In the genomic region with DNA sequence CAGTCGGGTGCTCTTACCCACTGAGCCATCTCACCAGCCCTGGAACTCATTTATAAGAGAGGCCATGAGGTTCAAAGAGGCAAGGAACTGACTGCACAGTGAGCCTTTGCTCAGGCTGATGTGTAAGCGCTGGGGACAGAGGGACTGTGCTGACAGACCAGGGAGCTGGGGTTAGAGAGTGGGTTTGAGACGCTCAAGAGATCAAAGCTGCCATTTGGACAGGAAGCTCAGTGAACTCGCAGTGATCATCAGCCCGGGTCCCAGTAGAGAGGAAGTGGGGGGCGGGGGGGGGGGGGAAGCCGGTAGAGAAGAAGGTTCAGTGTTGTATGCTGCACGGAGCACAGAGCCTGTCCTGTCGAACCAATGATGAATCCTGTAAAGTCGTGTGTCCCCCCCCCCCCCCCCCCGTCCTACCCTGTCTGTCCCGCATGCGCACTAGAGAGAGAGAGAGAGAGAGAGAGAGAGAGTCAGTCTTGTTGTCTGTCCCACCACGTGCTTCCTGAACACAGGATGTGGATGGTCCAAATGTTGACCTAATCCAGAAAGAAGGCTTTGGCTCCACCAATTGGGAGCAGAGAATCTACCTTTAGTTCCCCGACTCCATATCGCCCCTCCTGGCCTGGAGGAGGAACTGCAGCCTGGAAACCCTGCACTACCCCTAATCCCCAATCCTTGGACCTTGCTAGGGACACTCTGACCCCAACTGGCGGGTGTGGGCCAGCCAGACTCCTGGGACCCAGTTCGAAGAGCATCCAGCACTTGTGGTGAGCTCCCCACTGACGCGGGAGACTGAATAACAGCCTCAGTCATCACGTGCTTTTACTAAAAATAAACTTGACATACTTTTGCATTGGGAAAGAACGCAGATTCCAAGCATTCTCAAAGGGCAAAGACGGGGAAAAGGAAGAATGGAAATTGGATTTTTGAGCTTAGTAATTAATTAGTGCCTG, we compare ENCODE assay signal across 8 mouse cellular contexts. TPM values are rescaled to one million over a fixed set of nuclear protein-coding genes. Genes with fewer than 3 reads are reported as not detected.
DNase-seq lines count a peak whose midpoint lies in the region; ATAC-seq and TF ChIP-seq lines count a peak whose summit lies in the region.

No protein-coding gene starts in this region.

- peak; percentile 42 for ATAC-seq in megakaryocyte progenitor cell, adult 5-6 weeks (replicated peaks; ENCODE audit: poor library complexity)
- no peak for ATAC-seq in forebrain, embryonic 14.5 days

- peak; percentile 71 for TF ChIP-seq CTCF in liver, adult 2 months (IDR thresholded peaks at IDR 0.05; ENCODE audit: low read depth, low read length)

- no peak for TF ChIP-seq POLR2A in liver, adult 2 months (IDR thresholded peaks at IDR 0.05; ENCODE audit: extremely low read depth, insufficient read depth, low read length)

- 71% methylated on average over 20 of the region's 23 CpGs for WGBS in liver, adult 2 months
- 85% methylated on average over 19 of the region's 23 CpGs for WGBS in forebrain, embryonic 14.5 days

- no peaks in the 10 kb centered on the region for H3K9me3 ChIP-seq in forebrain, embryonic 14.5 days (replicated peaks; ENCODE audit: control insufficient read depth, low read length)

- no peaks in the 10 kb centered on the region for H3K27me3 ChIP-seq in liver, adult 2 months (ENCODE audit: control insufficient read depth, insufficient read depth, low read length)
- no peaks in the 10 kb centered on the region for H3K27me3 ChIP-seq in forebrain, embryonic 14.5 days (replicated peaks; ENCODE audit: control insufficient read depth, insufficient read depth, low read length)

- H3K79me2 ChIP-seq in liver, adult 2 months (ENCODE audit: control insufficient read depth, insufficient read depth, low read length) = no peaks in the 10 kb centered on the region

- H3K9ac ChIP-seq in liver, adult 2 months (ENCODE audit: low read depth, low read length) = no peak overlapping the region
- H3K9ac ChIP-seq in forebrain, embryonic 14.5 days (ENCODE audit: low read length) = no peak overlapping the region

- no peak overlapping the region for H3K4me3 ChIP-seq in liver, adult 2 months (ENCODE audit: insufficient read depth, low read depth, low read length)
- no peak overlapping the region for H3K4me3 ChIP-seq in brown adipose tissue, adult 24 weeks (ENCODE audit: insufficient read depth, low read depth, low read length)
- no peak overlapping the region for H3K4me3 ChIP-seq in forebrain, embryonic 14.5 days (ENCODE audit: low read depth, low read length)

- H3K36me3 ChIP-seq in liver, adult 2 months (ENCODE audit: control insufficient read depth, insufficient read depth, low read length) = no peaks in the 10 kb centered on the region
- no peaks in the 10 kb centered on the region for H3K36me3 ChIP-seq in forebrain, embryonic 14.5 days (ENCODE audit: control insufficient read depth, insufficient read depth, low read length)

- DNase-seq in liver, adult 2 months (ENCODE audit: extremely low read depth, low read depth, low spot score) = peak; percentile 48
- DNase-seq in liver = no peak
- DNase-seq in kidney, adult 18-20 months = peak; percentile 68
- DNase-seq in urinary bladder, postnatal 36 days (ENCODE audit: low spot score in 2 of 2) = no peak
- no peak for DNase-seq in cerebellum, adult 8-10 months
- DNase-seq in forebrain, embryonic 14.5 days (ENCODE audit: low spot score) = no peak

- H3K27ac ChIP-seq in liver, adult 2 months (replicated peaks; ENCODE audit: insufficient read depth, low read depth, low read length) = no peak overlapping the region
- H3K27ac ChIP-seq in brown adipose tissue, adult 24 weeks (replicated peaks; ENCODE audit: low read depth, low read length) = peak overlapping the region; percentile 96
- H3K27ac ChIP-seq in forebrain, embryonic 14.5 days (ENCODE audit: low read depth, low read length) = no peak overlapping the region

- peaks cover 17% of the 10 kb centered on the region for H3K4me1 ChIP-seq in liver, adult 2 months (ENCODE audit: control insufficient read depth, insufficient read depth, low read length)
- peaks cover 3% of the 10 kb centered on the region for H3K4me1 ChIP-seq in brown adipose tissue, adult 24 weeks (ENCODE audit: control insufficient read depth, insufficient read depth, insufficient read length, low read length)
- no peaks in the 10 kb centered on the region for H3K4me1 ChIP-seq in forebrain, embryonic 14.5 days (ENCODE audit: control insufficient read depth, insufficient read depth, low read length)

- no peak overlapping the region for H3K4me2 ChIP-seq in forebrain, embryonic 14.5 days (ENCODE audit: low read length)

RNA-seq across cellular contexts. Expression of gene Tmem189, which starts 23.5 kb away (rescaled TPM):
- 4.8 and 5.8 TPM in 2 replicates for total RNA-seq in liver, adult 2 months (2014; rRNA removed)
- polyA plus RNA-seq in liver, adult 2 months (2012; rRNA removed) = 19.6 and 24.8 TPM in 2 replicates
- polyA plus RNA-seq in brown adipose tissue, adult 24 weeks (2012; ENCODE audit: insufficient read depth, insufficient read length, missing spikeins) = 12.7 and 19.3 TPM in 2 replicates
- total RNA-seq in megakaryocyte progenitor cell, adult 5-6 weeks (2015) = 15.5 and 18.0 TPM in 2 replicates
- total RNA-seq in megakaryocyte progenitor cell, adult 5-6 weeks (2017) = 18.4 and 20.0 TPM in 2 replicates
- 21.3 and 24.8 TPM in 2 replicates for polyA plus RNA-seq in forebrain, embryonic 14.5 days (2014; fragmentation: Nextera tagmentation; extraction: Ambion mirVana)

RNA-seq across cellular contexts. Expression of gene Cebpb, which starts 24.4 kb away (rescaled TPM):
- total RNA-seq in liver, adult 2 months (2014; rRNA removed) = 125 and 147 TPM in 2 replicates
- 200 and 210 TPM in 2 replicates for polyA plus RNA-seq in liver, adult 2 months (2012; rRNA removed)
- polyA plus RNA-seq in brown adipose tissue, adult 24 weeks (2012; ENCODE audit: insufficient read depth, insufficient read length, missing spikeins) = 226 and 227 TPM in 2 replicates
- 19.6 and 22.4 TPM in 2 replicates for total RNA-seq in megakaryocyte progenitor cell, adult 5-6 weeks (2015)
- total RNA-seq in megakaryocyte progenitor cell, adult 5-6 weeks (2017) = 15.6 and 16.3 TPM in 2 replicates
- polyA plus RNA-seq in forebrain, embryonic 14.5 days (2014; fragmentation: Nextera tagmentation; extraction: Ambion mirVana) = 0.11 and 0.38 TPM in 2 replicates

RNA-seq across cellular contexts. Expression of gene Gm20431, which starts 51.9 kb away (rescaled TPM):
- total RNA-seq in liver, adult 2 months (2014; rRNA removed) = not detected in 2 replicates
- polyA plus RNA-seq in liver, adult 2 months (2012; rRNA removed) = 10.6 and 10.8 TPM in 2 replicates
- polyA plus RNA-seq in brown adipose tissue, adult 24 weeks (2012; ENCODE audit: insufficient read depth, insufficient read length, missing spikeins) = 1.3 TPM in 1 of 2 replicates, not detected in the other
- 3.7 TPM in 1 of 2 replicates, not detected in the other for total RNA-seq in megakaryocyte progenitor cell, adult 5-6 weeks (2015)
- not detected in 2 replicates for total RNA-seq in megakaryocyte progenitor cell, adult 5-6 weeks (2017)
- polyA plus RNA-seq in forebrain, embryonic 14.5 days (2014; fragmentation: Nextera tagmentation; extraction: Ambion mirVana) = 5.4 and 6.8 TPM in 2 replicates

Comparison
In these comparisons a context has a peak if more than half of its experiments do, and no peak if none do; other contexts are left out.
1. DNase-seq: peak in liver, adult 2 months (single experiment) and kidney, adult 18-20 months (single experiment); none in liver (single experiment), urinary bladder, postnatal 36 days (0 of 2), cerebellum, adult 8-10 months (single experiment) and forebrain, embryonic 14.5 days (single experiment).
2. RNA of gene Cebpb, which starts 24.4 kb away (polyA plus RNA-seq): 226 to 227 TPM in brown adipose tissue, adult 24 weeks and 200 to 210 TPM in liver, adult 2 months; 0.11 to 0.38 TPM in forebrain, embryonic 14.5 days; every median in the first group is over 100 times any median in the second.